Mouse (Mus musculus): ENCODE data around the gene Gsto2.
"Not testable (repeated sequence)": the region's sequence is repeated elsewhere in the genome, so short reads cannot be mapped to it uniquely, and the experiment has no call there.

The Gsto2 gene

DNA sequence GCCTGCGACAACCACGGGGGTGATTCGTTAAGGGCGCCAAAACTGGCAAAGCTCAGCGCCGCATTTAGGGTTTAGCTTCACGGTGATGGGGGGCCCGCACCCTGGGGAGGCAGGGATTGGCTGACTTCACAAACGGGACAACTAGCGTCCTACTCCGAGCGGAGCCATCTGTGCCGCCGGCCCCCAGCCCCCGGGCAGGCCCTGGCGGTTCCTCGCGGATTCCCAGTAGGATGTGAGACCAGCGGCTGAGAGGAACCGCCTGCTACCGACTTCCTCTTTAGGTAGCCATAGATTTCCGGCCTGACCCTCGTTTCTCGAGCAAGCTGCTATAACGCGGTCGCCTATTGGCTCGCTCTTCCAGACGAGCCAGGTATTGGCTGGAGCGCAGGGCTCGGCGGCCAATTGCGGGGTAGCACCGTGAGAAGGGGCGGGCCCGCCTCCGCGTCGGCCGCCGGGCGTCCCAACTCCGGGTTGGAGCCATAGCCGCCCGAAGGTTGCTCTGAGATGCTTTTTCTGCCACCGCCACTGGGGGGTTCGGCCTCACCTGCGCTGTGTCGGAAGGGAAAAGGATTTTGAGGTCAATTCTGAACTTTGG is at the start of gene Gsto2:
TSS of gene Gsto2 (plus strand) at position 182 of the 595 bp plus-strand sequence.
- DNase-seq (ENCODE audit: extremely low spot score), result peak; percentile 91

DNA sequence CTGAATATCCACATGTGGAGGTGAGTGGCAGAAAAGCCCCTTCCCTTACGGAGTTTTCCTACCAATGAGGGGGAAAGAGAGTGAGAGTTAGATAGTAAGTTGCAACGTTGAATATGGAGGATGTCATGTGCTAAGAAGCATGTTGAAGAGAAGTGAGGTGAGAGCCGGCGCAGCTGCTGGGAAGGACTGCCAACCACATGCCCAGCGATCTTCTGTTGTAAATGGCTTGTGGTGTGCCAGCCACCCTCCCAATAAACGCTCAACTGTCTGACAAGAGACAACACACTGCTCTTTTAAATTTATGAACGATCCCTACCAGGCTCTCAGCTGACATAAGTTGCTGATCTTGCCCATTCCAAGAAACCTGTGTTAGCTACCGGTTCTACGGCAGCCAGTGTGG is 47.6 kb upstream of the Gsto2 start:
- no peak for DNase-seq (ENCODE audit: extremely low spot score)

DNA sequence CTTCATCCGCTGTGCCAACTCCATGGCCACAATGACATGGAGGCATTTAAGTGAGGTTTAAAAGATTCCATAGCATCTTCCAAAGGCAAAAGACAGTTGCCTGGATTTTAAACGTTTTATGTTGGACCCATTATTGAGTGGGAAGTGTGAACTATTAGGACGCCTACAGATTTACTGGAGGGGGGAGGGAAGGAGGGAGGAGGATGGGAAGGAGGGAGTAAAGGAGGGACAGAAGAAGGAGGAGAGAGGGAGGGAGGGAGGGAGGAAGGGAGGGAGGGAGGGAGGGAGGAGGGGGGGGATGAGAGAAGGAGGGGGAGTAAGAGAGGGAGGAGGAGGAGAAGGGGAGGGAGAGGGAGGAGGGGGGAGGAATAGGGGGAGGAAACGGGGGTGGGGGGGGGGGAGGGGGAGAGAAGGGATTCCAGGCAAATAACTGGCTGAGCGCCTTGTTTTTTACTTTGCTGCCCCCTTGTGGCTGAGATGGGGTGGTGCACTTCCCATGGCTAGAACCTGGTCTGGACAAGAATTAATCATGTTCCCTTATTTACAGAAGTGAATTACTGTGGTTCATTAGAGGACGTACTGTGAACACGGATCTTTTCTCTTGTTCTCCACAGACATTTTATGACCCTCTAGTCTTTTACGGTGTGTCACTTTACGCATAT is 44.4 kb upstream of the Gsto2 start:
- DNase-seq (ENCODE audit: extremely low spot score), result peak; percentile 70

DNA sequence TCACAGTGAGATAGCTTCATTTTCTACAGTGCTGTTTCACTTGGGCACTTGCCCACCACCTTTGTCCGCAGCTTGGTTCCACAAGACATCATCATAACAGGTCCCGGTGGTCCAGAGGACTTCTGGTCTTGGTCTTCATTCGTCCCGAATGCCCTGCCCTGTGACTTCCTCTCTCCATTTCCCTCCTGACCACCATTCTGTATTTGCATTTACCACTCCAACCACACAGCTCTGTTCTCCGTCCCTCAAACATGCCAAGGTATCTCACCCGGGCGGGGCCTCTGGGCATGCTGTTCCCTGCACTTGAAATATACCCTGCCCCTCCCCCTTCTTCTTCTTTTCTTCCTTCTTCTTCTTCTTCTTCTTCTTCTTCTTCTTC is 43.9 kb upstream of the Gsto2 start:
- no peak for DNase-seq (ENCODE audit: extremely low spot score)

DNA sequence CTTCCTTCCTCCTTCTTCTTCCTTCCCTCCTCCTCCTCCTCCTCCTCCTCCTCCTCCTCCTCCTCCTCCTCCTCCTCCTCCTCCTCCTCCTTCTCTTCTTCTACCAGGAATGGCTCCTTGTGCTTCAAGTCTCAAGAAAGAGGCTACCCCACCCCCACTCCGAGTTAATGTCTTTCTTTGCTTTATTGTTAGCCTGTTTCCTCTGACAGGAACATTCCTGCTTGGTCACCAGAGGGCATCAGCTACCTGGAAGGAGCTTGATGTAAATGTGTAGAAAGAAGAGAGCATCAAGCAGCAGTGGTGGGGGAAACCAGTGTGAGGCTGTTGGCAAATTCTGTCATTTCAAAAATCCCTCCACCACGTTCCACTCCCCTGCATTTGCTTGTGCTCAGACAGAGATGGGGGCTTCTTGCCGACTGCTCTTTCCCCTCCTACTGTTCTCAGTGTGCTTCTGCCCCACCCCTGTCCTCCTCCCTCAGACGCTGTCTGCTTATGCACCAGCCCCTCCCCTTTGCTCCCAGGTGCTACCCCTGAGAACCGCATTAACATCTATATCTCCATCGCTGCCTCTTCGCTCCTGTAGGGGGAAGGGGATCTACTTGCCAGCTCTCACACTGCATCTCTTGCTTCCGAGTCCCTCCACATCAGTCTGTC is 43.1 kb upstream of the Gsto2 start:
- no peak for DNase-seq (ENCODE audit: extremely low spot score)

DNA sequence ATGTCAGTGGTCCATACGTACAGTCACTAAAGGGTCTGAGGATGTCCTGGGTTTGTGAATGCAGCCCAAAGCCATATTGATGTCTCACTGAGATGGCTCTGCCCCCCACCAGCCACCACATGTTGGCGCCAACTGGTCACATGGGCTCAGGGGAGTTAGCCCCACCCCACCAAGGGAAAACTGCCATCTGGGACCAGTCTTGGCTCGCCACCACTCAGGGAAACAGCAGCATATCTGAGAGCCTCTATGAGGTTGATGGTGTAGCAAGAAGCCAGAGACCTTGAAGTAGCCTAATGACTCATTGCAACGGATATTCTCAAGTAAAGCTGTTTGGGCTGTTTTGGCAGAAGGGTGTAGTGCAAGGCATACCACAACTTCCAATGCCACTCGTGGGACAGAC is 41.3 kb upstream of the Gsto2 start:
- DNase-seq (ENCODE audit: extremely low spot score), result no peak

DNA sequence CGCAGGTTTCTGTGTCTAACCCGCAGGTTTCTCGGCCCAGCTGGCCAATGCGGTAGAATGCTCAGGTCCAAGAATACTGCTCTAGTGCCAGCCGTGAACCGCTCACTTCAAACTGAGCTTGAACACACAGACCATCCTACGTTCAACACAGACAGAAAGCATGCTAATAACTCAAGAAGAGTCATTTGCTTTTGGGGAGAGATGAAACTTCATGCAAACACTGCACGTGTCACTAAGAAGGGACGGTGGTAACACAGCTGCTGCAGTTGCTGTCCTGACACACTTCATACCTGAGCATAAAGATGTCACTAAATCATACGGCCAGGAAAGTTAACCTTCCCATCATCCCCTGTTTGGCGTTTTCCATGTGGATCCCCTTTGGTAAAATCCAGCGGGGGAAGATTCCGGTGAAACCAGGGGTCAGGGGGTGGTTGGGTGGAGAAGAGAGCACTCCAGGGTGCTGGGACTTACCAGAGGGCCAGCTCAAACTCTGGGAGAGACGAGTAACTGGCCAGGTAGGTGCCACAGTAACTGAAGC is 35.4 kb upstream of the Gsto2 start:
- no peak for DNase-seq (ENCODE audit: extremely low spot score)

DNA sequence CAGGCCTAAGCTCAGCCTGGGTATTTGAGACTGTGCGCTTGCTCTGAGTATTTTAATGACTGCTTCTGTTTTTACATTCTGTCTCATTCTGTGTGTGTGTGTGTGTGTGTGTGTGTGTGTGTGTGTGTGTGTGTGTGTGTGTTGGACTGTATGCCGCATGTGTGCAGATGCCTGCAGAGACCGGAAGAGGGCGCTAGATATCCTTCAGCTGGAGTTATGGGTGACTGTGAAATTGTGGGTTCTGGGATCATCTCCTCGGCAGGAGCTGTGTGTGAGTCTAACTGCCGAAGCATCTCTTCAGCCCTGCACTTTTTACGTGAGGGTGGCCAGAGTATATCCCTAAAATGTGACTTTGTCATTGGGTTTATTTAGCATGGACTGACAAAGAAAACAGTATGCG is 34.2 kb upstream of the Gsto2 start:
- no peak for DNase-seq (ENCODE audit: extremely low spot score)

DNA sequence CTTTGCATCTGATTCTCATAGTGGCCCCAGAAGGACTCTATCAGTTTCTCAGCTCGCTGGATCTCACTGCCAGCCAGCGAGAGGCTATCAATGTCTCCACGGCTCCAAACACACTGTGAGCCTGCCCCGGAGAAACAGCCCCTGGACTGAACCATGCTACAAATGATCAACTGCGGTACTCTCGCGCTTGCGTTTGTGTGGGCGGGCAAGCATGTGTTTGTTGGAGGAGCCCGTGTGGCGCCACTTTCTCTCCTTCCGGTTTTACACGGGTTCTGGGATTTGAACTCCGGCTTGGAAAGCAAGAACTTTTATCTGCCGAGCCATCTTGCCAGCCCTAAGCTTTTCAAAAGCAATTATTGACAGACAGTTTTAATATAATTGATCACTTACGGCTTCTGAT is 33.0 kb upstream of the Gsto2 start:
- no peak for DNase-seq (ENCODE audit: extremely low spot score)

DNA sequence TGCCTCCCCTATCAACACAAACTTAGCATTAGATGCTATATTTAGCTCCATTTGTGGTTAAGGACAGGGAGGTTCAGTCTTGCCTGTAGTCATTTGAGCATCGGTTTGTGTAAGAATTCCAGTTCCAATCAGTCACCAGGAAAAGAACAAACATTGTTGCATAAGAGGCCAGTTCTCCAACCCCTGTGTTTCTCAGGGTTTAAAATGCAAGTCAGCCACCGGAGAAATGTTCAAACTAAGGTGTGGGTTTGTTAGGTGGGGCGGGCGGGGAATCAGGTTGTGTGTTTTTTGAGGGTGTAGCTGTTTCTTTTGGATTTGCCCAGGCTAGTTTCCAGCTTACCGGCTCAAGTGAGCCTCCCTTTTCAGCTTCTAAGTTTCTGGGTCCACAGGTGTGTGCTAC is 30.7 kb upstream of the Gsto2 start:
- DNase-seq (ENCODE audit: extremely low spot score), result no peak

DNA sequence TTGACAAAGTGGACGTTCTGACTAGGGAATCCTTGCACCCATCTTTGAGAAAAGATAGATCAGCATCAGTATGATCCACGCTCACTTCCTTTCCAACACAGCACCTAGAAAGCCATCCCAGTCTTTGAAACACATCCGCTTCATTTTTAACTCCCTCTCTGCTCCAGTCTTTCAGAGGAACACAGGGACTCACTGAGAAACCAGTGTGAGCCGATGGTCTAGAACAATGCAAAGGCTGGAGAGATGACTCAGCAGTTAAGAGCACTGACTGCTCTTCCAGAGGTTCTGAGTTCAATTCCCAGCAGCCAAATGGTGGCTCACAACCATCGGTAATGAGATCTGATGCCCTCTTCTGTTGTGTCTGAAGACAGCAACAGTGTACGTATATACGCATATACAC is 29.6 kb upstream of the Gsto2 start:
- DNase-seq (ENCODE audit: extremely low spot score), result no peak

DNA sequence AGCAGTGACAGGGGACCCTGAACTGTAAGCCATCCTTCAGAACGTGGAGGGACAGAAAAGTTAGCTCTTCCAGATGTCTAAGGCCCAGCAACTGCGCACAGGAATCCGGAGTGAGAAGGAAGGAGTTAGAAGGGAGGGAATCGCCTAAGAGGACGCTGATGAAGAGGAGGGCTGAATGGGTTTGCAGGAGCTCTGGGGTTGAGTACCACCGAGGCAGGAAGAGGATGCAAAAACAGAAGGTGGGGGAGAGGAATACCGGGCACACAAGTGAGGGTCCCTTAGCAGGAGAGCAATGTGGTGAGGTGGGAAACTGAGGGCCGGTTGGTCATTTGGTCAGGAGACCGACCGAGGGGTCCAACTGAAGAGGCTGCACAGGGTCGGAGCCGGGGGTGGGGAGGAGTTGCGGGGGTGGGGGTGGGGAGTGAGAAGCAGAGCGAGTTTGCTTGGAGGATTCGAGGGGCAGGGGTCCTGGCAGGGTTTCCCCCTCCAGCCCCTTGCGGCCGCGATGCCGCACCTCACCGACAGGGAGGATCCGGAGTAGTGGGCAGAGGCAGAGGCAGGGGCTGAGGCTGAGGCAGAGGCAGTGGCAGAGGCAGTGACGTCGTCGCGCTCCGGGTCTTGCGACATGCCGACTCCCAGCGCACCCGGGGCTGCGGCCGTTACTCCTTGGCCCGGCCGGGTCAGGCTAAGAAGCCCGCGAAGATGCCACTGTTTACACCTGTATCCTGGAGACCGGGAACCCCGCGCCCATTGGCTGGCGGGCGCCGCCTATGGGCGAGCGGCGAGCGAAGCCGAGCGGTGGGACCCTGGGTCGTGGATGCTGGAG is 28.4 kb upstream of the Gsto2 start:
- DNase-seq (ENCODE audit: extremely low spot score), result peak; percentile 85

DNA sequence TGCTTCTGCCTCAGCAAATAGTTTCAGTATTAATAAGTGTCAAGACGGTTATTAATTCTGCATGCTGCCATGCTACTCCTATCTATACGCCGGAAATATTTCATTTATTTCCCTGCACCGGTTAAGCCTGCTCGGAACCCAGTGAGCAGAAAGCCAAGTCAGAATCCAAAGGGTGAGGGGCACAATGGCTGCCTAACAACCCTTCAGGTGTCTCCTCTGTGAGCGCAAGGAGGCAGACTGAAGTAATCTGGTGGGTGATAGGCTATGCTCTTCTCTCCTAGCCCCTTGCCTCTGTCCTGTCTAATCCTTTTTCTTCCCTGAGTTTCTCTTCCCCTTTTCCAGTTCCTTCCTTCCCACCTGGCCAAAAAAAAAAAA is 27.8 kb upstream of the Gsto2 start:
- no peak for DNase-seq (ENCODE audit: extremely low spot score)

DNA sequence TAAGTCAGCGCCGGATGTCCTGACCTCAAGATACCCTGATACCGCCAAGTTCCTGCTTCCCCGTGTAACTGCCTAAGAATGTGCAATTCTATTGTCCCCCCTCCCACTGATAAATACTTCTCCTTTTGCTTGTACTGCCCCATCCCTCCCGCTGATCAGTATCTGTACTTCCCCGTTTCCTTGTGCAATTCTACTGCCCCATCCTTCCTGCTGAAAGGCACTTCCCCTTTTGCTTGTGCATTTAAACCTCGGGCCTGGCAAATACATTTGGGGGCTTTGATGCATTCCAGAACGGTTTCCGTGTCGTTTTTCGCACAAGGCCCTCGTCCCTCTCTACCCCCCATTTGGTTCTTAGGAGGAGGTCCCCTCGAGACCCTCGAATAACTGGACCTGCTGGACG is 24.1 kb upstream of the Gsto2 start:
- not testable (repeated sequence) for DNase-seq (ENCODE audit: extremely low spot score)

DNA sequence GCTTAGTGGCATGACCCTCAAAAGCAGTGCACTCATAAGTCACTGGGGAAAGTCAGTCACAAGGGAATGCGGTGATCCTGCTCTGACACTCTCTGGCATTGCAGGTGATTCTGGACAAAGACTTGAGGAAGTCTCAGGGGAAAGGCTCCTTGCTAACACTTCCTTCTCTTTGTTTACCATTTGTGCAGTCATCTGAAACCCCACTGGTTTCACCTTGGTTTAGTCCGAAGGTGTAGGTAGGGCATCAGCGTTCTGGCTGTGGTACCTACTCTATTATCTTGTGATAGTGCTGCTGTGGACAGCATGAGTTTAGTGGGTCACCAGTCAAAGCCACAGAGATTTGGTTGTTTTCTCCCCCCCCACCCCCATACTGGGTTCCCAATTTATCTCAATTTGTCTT is 15.6 kb upstream of the Gsto2 start:
- no peak for DNase-seq (ENCODE audit: extremely low spot score)

DNA sequence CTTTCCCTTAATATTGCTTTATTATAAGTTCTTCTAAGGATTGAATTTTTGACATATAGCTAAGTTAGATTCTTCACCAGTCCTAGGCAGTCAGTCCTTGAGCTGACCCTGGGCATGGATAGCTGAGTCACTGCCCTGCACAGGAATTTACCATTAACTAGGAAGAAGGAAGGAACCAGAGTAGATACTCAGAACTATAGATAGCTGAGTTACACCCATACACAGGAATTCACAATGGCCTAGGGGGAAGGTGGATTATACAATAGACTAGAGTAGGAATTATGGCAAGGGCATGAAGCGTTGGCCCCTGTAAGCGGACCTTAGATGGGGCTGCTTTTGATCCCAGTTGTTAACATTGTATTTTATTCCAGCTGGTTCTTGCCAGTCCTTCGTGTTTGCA is 13.2 kb upstream of the Gsto2 start:
- DNase-seq (ENCODE audit: extremely low spot score), result not testable (repeated sequence)

DNA sequence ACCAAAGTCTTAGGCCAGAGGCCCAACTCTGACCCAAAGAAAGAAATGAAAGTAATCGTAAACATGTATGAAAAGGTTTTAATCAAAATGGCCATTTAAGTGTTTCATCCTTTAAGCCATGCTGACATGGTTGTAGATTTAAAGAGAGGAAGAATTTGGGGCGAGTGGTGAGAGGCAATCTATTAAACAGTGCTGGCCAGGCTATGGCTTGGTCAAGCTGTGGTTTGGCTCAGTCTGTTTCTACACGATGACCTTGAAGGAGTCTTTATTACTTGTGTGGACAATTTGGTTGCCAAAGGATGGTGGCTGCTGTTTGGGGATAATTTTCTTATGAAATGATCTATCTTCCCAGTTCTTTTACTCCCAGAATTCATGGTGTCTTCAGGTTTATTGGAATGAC is 12.3 kb upstream of the Gsto2 start:
- no peak for DNase-seq (ENCODE audit: extremely low spot score)

DNA sequence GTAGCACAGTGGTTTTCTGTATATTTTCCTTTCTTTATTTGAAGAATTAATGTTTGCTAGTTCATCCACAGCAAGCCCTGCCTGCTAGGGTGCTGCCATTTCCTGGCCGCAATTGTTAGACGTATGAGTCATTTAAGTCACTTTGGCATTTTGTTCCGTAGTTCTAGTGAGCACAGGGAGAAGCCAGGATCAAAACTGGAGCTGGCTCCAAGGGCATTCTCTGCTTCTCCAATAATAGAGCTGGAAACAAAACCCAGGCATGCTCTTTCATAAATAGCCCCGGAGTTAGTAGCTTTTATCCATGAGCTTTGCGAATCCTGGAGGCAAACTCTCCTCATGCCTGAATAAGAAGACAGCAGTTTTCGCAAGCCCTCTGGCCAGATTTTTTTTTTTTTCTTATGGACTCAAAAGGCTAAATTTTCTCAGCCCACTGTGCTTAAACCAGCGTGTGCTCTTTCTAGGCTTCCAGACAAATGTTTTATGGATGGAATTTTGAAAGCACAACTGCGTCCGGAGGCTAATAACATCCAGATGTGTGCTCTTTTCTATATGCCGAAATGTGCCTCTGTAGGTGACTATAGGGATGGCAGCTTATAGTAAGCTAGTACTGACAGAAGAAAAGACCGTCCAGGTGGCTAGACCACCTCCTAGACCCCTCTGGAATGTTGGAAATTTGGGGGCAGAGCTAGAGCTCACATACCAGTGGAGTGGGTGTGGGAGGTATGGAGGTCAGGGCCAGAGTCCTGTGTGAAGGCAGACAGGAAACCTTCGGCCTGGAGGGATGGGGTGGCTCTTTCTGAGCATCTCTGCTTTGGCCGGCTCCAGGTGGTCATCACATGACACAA is 11.2 kb upstream of the Gsto2 start:
- DNase-seq (ENCODE audit: extremely low spot score), result no peak

DNA sequence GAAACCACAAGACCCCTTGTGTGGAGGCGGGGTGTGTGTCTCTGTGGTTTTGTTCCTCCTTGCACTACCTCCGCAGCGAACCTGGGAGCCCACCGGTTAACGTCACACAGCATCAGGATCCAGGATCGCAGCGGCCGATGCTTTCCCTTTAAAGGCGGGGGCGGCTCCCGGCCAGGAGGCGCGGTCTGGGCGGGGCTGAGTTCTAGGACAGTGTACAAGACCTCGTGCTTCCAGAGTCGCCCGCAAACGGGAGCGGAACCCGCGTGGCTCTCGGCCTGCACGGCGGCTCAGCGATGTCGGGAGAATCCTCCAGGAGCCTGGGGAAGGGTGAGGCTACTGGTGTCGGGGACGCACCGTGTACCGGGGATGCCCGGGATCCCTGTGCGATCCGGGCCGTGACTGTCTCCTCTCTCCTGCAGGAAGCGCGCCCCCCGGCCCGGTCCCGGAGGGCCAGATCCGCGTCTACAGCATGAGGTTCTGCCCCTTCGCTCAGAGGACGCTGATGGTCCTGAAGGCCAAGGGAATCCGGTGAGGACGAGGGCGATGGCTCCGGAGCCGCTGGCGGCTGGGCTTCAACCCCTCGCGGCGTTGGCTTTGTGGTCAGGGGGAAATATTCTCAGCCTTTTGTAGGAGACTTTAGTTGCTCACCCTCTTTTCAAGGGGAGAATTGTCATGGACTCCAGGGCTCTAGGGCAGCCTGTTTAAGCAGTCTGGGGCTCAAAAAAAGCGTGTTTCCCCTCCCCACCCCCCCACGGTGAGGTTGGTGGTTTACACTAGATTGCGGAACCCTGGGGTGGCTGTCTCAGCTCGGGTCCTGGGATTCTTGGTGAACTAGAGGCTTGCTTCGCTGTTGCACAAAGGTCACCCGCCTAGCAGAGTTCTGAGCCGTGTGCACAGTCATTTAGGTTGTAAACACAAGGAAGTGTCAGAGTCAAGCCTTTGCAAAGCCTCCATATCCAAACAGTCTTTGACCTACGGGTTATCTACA is 10.2 kb upstream of the Gsto2 start, which contains the start of gene Gsto1:
TSS of gene Gsto1 (plus strand) at position 175 of the 988 bp plus-strand sequence.
- peak; percentile 90 for DNase-seq (ENCODE audit: extremely low spot score)
